In the genomic region with DNA sequence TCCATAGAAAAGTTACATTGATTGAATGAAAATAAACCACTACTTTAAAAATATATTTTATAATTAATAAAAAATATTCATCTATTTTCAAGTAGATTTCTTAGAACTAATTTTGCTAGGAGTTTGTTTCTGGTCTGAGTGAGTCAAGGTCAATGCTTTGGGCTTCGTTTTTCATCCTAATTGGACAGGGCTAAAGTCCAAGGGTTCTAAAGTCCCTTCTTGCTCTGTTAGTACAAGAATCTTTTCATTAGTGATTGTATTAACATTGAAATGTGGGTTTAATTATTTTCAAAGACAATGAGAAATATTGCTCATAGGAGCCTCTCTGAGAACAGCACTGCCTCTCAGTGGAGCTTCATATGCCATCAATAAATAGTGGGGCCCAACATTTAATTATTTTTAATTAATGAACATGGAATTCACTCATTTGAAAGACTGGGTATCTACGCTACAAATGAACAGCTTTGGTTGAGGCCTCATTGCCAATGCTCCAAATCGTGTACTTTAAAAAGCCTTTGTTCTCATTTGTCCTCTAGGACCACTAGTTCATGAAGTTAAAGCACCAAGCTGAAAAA, we compare ENCODE assay signal across 22 mouse cellular contexts.
"Had no signal": no experiment of that assay in that cellular context is flagged by ENCODE, and none has a peak within 500 bp of the region (broad histone marks: within the 10 kb centered on the region; RNA-seq: fewer than 3 reads in every experiment).

No protein-coding gene starts in this region.

- H3K27ac ChIP-seq: limb, embryonic 10.5 days; limb, embryonic 13.5 days; liver, embryonic 13.5 days; macrophage; midbrain, embryonic 12.5 days; midbrain, embryonic 15.5 days; neural tube, embryonic 13.5 days; stomach, postnatal 0 days had no signal

- ATAC-seq: inflammation-experienced regulatory T-cells, adult 6 months; intestine, embryonic 16.5 days; lung, postnatal 0 days; midbrain, embryonic 15.5 days had no signal

- H3K36me3 ChIP-seq: limb, embryonic 10.5 days; limb, embryonic 13.5 days; liver, embryonic 13.5 days; midbrain, embryonic 12.5 days; midbrain, embryonic 15.5 days; neural tube, embryonic 13.5 days had no signal

- H3K4me3 ChIP-seq: limb, embryonic 10.5 days; limb, embryonic 13.5 days; liver, embryonic 13.5 days; midbrain, embryonic 12.5 days; midbrain, embryonic 15.5 days; myocyte; neural tube, embryonic 13.5 days had no signal

- DNase-seq: kidney, postnatal 25 days; layer of hippocampus, adult 9-11 months; liver; liver, embryonic 13.5 days; lung, embryonic 14.5 days; right cerebral cortex, adult 18-20 months; right cerebral cortex, postnatal 14 days; right cerebral cortex, postnatal 4 days; thymus, adult 2 months; thymus, postnatal 14 days; thymus, postnatal 4 days had no signal

- H3K9ac ChIP-seq: limb, embryonic 13.5 days; liver, embryonic 13.5 days; lung, embryonic 14.5 days; midbrain, embryonic 12.5 days; midbrain, embryonic 15.5 days; neural tube, embryonic 13.5 days had no signal

- H3K9me3 ChIP-seq: limb, embryonic 10.5 days; limb, embryonic 13.5 days; liver, embryonic 13.5 days; midbrain, embryonic 12.5 days; midbrain, embryonic 15.5 days; neural tube, embryonic 13.5 days had no signal

- H3K4me1 ChIP-seq: limb, embryonic 10.5 days; limb, embryonic 13.5 days; liver, embryonic 13.5 days; midbrain, embryonic 12.5 days; midbrain, embryonic 15.5 days; neural tube, embryonic 13.5 days had no signal

- H3K27me3 ChIP-seq: limb, embryonic 13.5 days; liver, embryonic 13.5 days; midbrain, embryonic 12.5 days; midbrain, embryonic 15.5 days; neural tube, embryonic 13.5 days had no signal

- H3K4me2 ChIP-seq: limb, embryonic 13.5 days; liver, embryonic 13.5 days; lung, embryonic 14.5 days; midbrain, embryonic 12.5 days; midbrain, embryonic 15.5 days; neural tube, embryonic 13.5 days had no signal
